Mouse (Mus musculus): ENCODE measurements around the gene Gaa.

DNA sequence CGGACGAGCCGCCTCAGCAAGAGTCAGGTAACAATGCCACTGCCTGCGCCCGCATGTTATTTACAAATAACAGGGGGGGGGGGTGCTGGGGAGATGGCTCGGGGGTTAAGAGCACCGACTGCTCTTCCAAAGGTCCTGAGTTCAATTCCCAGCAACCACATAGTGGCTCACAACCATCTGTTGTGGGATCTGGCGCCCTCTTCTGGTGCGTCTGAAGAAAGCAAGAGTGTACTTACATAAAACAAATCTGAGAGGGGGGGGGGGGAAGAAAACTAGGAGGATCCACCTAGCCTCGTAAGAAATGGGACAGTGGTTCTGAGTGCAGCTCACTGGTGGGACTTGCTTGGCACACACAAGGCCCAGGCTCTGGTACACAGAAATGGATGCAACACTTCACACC is 32.9 kb upstream of the Gaa start:
- no peak for TF ChIP-seq CTCF (IDR thresholded peaks at IDR 0.05; ENCODE audit: borderline replicate concordance, control insufficient read depth, extremely low read depth, insufficient read depth, low read length, poor library complexity)
- no peak for TF ChIP-seq POLR2A (IDR thresholded peaks at IDR 0.05; ENCODE audit: control insufficient read depth, extremely low read depth, insufficient read depth, low read length, poor library complexity)
